Mouse (Mus musculus) embryo, embryonic 11 days (tissue): ENCODE results near the gene Ercc6l.
"Not testable (repeated sequence)": the region's sequence is repeated elsewhere in the genome, so short reads cannot be mapped to it uniquely, and the experiment has no call there.

Experiments used
- DNase-seq: peaks from one replicate; pipeline ENCODE4 v3.0.0-alpha.2; 2015

Gene Ercc6l

DNA sequence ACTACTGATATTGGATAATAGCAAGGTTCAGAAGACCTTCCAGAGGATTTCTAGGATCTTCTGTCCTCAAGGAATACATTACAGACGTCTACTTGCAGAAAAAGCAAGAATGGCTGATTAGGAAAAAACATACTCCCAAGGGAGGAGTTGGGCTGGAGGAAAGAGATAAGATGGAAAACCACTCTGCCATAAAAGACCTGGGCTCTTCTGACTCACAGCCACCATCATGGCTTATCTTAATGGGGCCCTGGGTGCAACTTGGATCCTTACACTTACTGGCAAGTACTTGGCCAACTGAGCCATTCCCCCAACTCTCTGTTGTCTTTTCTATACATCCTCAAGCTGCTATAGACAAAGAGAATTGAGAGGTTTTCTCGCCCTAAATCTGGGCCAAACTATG is 53.1 kb downstream of the Ercc6l start:
- DNase-seq = not testable (repeated sequence)

DNA sequence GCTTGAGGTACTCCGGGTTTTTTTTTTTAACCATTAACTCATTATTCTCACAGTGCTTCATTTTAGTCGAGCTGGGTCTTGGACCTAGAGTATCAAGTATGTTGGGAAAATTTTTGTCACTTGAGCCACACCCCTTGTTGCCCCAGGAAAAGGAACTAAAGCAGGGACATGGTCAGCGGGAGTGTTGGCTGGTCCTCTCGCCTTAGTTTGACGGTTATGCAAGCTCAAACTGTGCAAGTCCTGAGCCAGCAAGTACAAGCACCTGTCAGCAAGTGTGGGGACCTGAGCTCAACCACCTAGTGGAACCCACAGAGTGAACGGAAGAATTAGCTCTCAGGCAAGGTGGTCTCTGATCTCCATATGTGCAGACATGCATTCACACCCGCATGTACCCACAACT is 55.0 kb downstream of the Ercc6l start:
- DNase-seq = no peak

DNA sequence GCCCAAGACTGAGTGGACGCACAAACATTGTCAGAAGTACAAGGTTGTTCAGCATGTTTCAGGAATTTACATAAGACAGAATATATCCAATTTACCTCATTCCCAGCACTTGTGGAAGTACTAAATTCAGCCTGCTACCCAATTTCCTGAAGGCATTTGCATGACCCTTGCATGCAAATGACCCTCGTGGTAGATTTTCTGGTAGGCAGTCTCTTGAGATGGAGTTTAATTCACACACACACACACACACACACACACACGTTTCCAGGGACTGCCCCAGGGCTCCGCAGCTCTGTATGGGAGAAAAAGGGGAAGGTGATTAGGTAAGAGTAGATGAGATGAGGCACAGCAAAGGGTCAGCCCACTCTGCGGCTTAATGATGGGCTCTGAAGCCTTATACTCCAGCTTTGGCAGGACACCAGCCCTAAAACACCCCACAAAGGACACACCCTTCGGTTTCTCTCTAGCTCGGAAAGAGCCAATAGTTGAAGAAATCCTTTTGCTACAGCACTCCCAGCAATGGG is 62.4 kb downstream of the Ercc6l start:
- DNase-seq = no peak
